Mouse (Mus musculus): ENCODE measurements around the gene Orai1.

GRCm38 (mm10) chr5:122971438-122971837 is 43.4 kb upstream of the Orai1 start:
- no peak for TF ChIP-seq CTCF (IDR thresholded peaks at IDR 0.05; ENCODE audit: control insufficient read depth, insufficient read depth, insufficient read length)
- no peak for TF ChIP-seq MYOG (IDR thresholded peaks at IDR 0.05; ENCODE audit: control insufficient read depth, extremely low read depth, insufficient read length)
- TF ChIP-seq FOSL1 (IDR thresholded peaks at IDR 0.05; ENCODE audit: insufficient read depth, low read length, poor library complexity, severe bottlenecking) = no peak

Measured in C2C12 (cell line).